Mouse (Mus musculus): ENCODE measurements at regions not wholly inside any gene's neighbourhood (a gene's known extent, or its start where the extent isn't known, plus 50 kb on each side); places are given as distances from the start of the nearest gene placed in this dataset.
"Not testable (repeated sequence)": the region's sequence is repeated elsewhere in the genome, so short reads cannot be mapped to it uniquely, and the experiment has no call there.

DNA sequence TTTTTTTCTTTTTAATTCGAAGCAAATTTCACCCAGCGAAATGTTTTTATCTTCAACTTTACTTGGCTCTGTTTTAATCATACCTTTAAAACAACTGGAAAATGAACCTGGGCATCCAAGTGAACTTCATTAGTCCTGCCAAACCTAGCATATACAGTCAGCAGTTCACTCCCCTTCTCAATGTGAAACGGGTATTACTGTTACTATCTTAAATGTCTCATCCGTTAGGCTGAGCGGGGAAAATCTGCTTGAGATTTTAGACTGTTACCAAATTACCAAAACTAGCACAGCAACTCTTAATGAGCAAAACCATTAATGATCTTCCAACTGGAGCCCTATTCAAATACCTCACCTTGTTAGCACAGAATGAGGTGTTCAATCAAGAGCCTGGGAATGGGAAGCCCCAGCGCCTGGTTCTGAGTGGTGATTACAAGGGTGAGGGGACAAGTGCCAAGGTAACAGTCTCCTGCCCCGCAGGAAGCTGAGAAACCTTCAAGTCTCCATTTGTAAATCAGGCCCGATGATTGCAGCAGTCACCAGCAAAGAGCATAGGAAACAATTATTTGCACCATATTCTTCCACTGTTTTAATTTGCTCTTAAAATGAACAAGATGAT lies 235.5 kb upstream of the Zic4 start:
- no peak overlapping the region for H3K27ac ChIP-seq (ENCODE audit: insufficient read depth, low read length)
- no peak overlapping the region for H3K4me3 ChIP-seq (ENCODE audit: insufficient read depth, low read length)

DNA sequence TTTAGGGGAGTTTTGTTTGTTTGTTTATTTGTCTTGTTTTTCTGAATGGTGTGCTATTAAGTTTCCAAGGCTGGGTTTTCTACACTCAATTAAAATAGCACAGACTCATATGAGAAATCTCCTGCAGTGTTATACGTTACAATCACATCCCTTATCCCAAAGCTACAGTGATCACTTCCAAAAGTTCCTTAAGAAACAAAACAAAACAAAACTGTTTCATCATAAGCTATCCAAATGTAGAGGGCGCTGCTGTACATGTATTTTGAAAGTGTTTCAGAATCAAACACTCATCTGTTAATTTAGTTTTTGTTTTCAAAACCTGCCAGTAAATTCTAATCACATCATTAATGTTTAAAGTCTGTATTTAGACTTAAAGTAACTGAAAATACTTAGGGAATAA lies 233.7 kb upstream of the Zic4 start:
- not testable (repeated sequence) for H3K4me3 ChIP-seq (ENCODE audit: insufficient read depth, low read length); H3K27ac ChIP-seq (ENCODE audit: insufficient read depth, low read length); H3K4me1 ChIP-seq (ENCODE audit: control insufficient read depth, insufficient read depth, low read length)

More for the DNA sequence above, 235.5 kb upstream of the Zic4 start:
- no peaks in the 10 kb centered on the region for H3K4me1 ChIP-seq (ENCODE audit: control insufficient read depth, insufficient read depth, low read length)
- TF ChIP-seq POLR2A (IDR thresholded peaks at IDR 0.05; ENCODE audit: extremely low read depth, insufficient read depth, low read length), result no peak
- no peak for TF ChIP-seq CTCF (IDR thresholded peaks at IDR 0.05; ENCODE audit: extremely low read depth, insufficient read depth, low read length)

DNA sequence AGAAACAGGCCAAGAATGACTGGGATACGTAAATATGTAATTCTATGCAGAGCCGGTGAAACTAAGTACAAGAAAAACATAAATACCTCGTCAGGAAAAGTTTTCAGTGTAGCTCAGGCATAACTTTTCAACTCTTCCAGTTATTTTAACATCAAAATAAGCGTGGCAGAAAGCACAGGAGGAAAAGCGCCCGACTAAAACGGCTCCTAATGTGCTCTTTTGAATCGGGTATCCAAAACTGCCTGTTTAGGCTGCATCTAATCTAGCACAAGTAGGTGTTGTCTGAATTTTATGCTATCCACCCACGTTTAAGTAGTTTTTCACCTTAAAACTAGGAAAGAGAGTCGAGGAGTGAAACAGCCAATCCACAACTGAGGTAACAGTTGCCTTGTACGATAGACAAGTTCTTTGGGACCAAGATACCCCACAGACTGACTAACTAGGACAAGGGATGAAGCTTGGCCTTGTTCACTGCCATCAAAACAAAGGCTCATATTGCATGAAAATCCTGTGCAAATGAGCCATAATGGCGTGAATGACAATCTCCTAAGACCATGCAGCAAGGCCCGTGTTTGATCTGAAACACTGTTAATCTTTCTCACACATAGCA lies 232.0 kb upstream of the Zic4 start:
- Histone ChIP-seq H3K4me1 (ENCODE audit: control insufficient read depth, insufficient read depth, low read length) (no peaks in the 10 kb centered on the region), H3K27ac (ENCODE audit: insufficient read depth, low read length) (peak overlapping the region; percentile 35), H3K4me3 (ENCODE audit: insufficient read depth, low read length) (no peak overlapping the region)
- TF ChIP-seq POLR2A (IDR thresholded peaks at IDR 0.05; ENCODE audit: extremely low read depth, insufficient read depth, low read length), result no peak
- no peak for TF ChIP-seq CTCF (IDR thresholded peaks at IDR 0.05; ENCODE audit: extremely low read depth, insufficient read depth, low read length)

DNA sequence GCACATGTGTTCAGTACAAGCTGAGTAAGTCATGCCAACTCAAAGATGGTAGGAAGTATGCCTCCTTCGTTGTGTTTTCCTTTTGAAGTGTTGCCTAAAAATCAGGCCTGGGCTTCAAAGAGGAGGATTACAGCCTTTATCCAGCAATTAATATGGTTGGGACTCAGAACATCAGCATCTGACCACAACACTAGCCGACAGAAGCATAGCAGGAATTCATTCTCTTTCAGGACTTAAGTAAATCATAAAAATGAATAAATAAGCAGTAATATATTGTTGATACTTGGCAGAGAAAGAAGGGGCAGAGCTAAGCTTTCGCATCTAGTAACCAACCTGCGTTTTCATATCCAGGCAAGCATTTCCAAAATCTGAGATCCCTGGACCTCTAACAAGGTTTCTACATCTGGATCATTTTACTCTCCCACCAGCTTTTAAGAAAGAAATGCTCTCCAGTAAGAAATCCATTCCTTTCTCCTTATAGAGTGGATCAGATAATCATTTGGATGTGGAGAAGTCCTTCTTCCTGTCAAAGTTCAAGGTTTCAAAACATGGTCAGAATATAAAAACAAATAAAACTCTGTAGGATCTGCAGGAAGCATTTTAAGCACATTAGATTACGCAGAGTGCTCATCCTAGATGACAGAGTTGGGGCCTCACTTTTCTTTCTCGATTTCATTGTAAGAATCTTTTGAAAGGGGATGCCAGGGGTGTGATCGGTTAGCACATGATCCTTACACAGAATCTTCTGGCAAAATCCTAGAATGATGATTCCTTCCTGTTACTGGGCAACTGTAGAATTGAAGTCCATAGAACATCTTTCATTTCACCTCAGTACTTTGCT lies 230.6 kb upstream of the Zic4 start:
- TF ChIP-seq POLR2A (IDR thresholded peaks at IDR 0.05; ENCODE audit: extremely low read depth, insufficient read depth, low read length), result no peak
- TF ChIP-seq CTCF (IDR thresholded peaks at IDR 0.05; ENCODE audit: extremely low read depth, insufficient read depth, low read length), result no peak
- Histone ChIP-seq H3K27ac (ENCODE audit: insufficient read depth, low read length) (no peak overlapping the region; the same call in none of the 2 replicates), H3K4me3 (ENCODE audit: insufficient read depth, low read length) (no peak overlapping the region), H3K4me1 (ENCODE audit: control insufficient read depth, insufficient read depth, low read length) (no peaks in the 10 kb centered on the region)

DNA sequence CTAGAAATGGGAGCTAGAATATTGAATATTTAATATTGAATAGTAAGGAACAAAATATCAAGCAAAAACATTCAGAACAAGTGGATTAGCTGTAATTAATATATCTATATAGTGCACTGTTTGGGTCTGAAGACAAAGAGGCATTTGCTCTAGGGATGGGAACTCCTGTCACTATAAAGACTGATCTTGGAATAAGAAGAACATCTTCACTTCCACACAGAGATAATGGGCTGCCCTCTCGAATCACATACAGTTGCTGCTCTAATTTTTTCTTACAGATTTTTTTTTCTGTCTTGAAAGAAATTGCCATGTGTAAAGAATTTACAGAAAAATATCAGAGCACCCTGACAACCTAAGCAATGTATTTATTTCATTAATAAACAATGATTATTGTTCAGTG lies 229.7 kb upstream of the Zic4 start:
- H3K4me3 ChIP-seq (ENCODE audit: insufficient read depth, low read length), result no peak overlapping the region
- no peak for TF ChIP-seq POLR2A (IDR thresholded peaks at IDR 0.05; ENCODE audit: extremely low read depth, insufficient read depth, low read length)
- TF ChIP-seq CTCF (IDR thresholded peaks at IDR 0.05; ENCODE audit: extremely low read depth, insufficient read depth, low read length), result no peak
- no peak overlapping the region for H3K27ac ChIP-seq (ENCODE audit: insufficient read depth, low read length)
- no peaks in the 10 kb centered on the region for H3K4me1 ChIP-seq (ENCODE audit: control insufficient read depth, insufficient read depth, low read length)

DNA sequence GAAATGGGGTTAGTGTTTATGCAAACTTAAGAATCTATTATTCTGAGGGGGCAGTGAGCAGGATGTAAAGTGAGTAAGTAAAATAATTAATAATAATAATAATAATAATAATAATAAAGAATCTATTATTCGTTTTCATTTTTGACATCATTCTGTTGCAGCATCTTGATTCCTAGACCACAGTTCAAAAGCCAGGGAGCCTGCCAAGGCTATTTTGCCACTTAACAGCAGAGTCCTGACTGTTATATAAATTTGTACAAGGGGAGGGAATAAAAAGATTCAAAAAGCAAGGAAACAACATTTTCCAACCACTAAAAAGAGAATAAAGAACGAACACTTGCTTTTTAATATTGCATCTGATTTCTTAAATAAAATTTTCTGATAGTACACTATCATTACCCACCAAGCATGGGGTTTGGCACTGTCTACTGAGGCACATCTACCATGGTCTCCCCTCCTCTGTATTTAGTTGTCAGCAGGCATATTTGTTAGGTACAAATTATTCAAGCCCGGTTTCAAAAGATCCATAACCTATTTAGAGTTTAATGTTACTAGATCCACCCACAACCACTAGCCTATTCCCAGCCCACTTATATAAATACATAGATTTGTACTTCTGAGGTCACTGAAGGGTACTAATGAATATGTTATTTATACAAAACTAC lies 228.8 kb upstream of the Zic4 start:
- H3K4me3 ChIP-seq (ENCODE audit: insufficient read depth, low read length), result no peak overlapping the region
- H3K4me1 ChIP-seq (ENCODE audit: control insufficient read depth, insufficient read depth, low read length), result no peaks in the 10 kb centered on the region
- H3K27ac ChIP-seq (ENCODE audit: insufficient read depth, low read length), result no peak overlapping the region
- no peak for TF ChIP-seq POLR2A (IDR thresholded peaks at IDR 0.05; ENCODE audit: extremely low read depth, insufficient read depth, low read length)
- TF ChIP-seq CTCF (IDR thresholded peaks at IDR 0.05; ENCODE audit: extremely low read depth, insufficient read depth, low read length), result no peak

DNA sequence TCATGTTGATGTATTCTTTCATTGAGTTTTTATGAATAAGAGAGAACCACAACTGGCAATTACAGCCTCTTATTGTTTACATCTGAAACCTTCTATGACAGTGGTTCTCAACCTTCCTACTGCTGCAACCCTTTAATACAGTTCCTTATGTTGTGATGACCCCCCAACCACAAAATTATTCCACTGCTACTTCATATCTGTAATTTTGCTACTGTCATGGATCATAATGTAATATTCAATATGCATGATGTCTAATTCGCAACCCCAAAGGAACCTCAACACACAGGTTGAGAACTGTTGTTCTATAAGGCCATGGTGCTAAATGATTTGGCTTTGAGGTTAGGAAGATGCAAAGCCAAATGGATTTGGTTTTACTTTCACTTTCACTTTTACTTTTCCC lies 227.9 kb upstream of the Zic4 start:
- Histone ChIP-seq H3K4me1 (ENCODE audit: control insufficient read depth, insufficient read depth, low read length) (no peaks in the 10 kb centered on the region), H3K4me3 (ENCODE audit: insufficient read depth, low read length) (no peak overlapping the region), H3K27ac (ENCODE audit: insufficient read depth, low read length) (no peak overlapping the region)
- TF ChIP-seq CTCF (IDR thresholded peaks at IDR 0.05; ENCODE audit: extremely low read depth, insufficient read depth, low read length), result no peak
- TF ChIP-seq POLR2A (IDR thresholded peaks at IDR 0.05; ENCODE audit: extremely low read depth, insufficient read depth, low read length), result no peak

DNA sequence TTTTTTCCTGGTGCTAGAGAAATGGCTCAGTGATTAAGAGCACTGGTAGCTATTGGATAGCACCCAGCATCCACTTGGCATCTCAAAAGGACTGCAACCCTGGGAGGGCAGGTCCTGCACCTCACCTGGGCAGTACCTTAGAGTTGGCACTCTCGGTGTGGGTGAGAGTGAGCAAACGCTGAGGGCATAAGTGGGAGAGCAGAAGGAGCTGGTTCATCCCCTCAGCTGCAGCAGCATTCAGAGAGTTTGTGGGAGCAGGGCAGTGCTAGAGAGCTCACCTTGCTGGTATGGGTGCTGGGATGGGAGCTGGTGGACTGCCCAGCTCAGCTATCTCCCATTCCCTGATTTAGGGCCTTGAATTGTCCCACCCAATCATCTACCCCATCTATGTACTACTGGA lies 227.1 kb upstream of the Zic4 start:
- Histone ChIP-seq H3K4me1 (ENCODE audit: control insufficient read depth, insufficient read depth, low read length) (no peaks in the 10 kb centered on the region), H3K4me3 (ENCODE audit: insufficient read depth, low read length) (no peak overlapping the region), H3K27ac (ENCODE audit: insufficient read depth, low read length) (no peak overlapping the region)
- no peak for TF ChIP-seq CTCF (IDR thresholded peaks at IDR 0.05; ENCODE audit: extremely low read depth, insufficient read depth, low read length)
- no peak for TF ChIP-seq POLR2A (IDR thresholded peaks at IDR 0.05; ENCODE audit: extremely low read depth, insufficient read depth, low read length)

DNA sequence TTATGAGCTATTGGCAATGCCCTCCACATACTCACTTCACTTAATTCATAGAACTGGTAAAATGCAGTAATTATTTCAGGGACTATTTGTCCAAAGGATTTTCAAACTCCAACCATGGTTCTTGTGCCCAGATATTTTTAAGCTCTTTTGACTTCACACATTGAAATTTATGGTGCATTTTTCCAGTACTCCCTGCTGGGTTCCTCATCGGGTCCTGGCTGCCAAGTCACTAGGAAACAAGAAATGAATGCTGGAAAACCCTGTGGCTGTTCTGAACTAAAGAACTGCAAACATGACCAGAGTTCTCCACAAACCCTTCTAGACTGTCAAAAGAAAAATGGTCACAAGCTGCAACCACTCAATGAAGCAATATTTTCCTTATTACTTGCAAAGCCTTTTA lies 221.6 kb upstream of the Zic4 start:
- Histone ChIP-seq H3K4me1 (ENCODE audit: control insufficient read depth, insufficient read depth, low read length) (no peaks in the 10 kb centered on the region), H3K27ac (ENCODE audit: insufficient read depth, low read length) (no peak overlapping the region), H3K4me3 (ENCODE audit: insufficient read depth, low read length) (no peak overlapping the region)
- TF ChIP-seq CTCF (IDR thresholded peaks at IDR 0.05; ENCODE audit: extremely low read depth, insufficient read depth, low read length) (no peak), POLR2A (IDR thresholded peaks at IDR 0.05; ENCODE audit: extremely low read depth, insufficient read depth, low read length) (no peak)
